Mouse (Mus musculus) neural tube, embryonic 12.5 days (tissue): Measurements from ENCODE around the gene Trappc6b. TPM values are rescaled to one million over a fixed set of nuclear protein-coding genes. Genes with fewer than 3 reads are reported as not detected.

Experiments
- ATAC-seq: fragments of 200-750 bp; cut with Nextera tagmentation; 2 replicates; pipeline ENCODE4 v1.8.0; 2017; ENCODE audit warnings: low read depth, mild to moderate bottlenecking, moderate TSS enrichment, moderate library complexity; ENCODE audit not compliant: low FRiP score
- H3K27ac ChIP-seq: fragments of 300-500 bp; sonication (generic); 2 replicates; pipeline ENCODE4 v1.5.1; 2016
- H3K27me3 ChIP-seq: fragments of 300-500 bp; sonication (generic); replicated peaks from 2 replicates; pipeline ENCODE4 v1.6.1; 2016; ENCODE audit warnings: mild to moderate bottlenecking
- H3K36me3 ChIP-seq: fragments of 300-500 bp; sonication (generic); 2 replicates; pipeline ENCODE4 v1.6.1; 2016; ENCODE audit warnings: mild to moderate bottlenecking
- H3K4me1 ChIP-seq: fragments of 300-500 bp; sonication (generic); 2 replicates; pipeline ENCODE4 v1.6.1; 2016
- H3K4me2 ChIP-seq: fragments of 300-500 bp; sonication (generic); replicated peaks from 2 replicates; pipeline ENCODE4 v1.6.1; 2016; ENCODE audit warnings: mild to moderate bottlenecking
- H3K4me3 ChIP-seq: fragments of 300-500 bp; sonication (generic); 2 replicates; pipeline ENCODE4 v1.5.1; 2016
- H3K9ac ChIP-seq: fragments of 300-500 bp; sonication (generic); 2 replicates; pipeline ENCODE4 v1.6.1; 2016; ENCODE audit warnings: mild to moderate bottlenecking
- H3K9me3 ChIP-seq: fragments of 300-500 bp; sonication (generic); 2 replicates; pipeline ENCODE4 v1.6.1; 2016; ENCODE audit warnings: mild to moderate bottlenecking
- WGBS: fragments of 180-500 bp; shearing (Covaris S2); methylation state at CpG from one replicate; pipeline ENCODE4 v1.1.7; 2016; 5-methylcytosine and 5-hydroxymethylcytosine counted together
- polyA plus RNA-seq: library from polyadenylated mRNA; unstranded; fragments of >200 nt; fragmentation: Nextera tagmentation; extraction: Ambion mirVana; gene quantifications from 2 replicates; pipeline ENCODE4 v1.2.1, GENCODE M21; 2016

The Trappc6b gene
- polyA plus RNA-seq, 1 experiment from 2014 or later: 121 TPM

GRCm38 (mm10) chr12:59053166-59053565 is 8.1 kb downstream of the Trappc6b start:
- peaks cover 25% of the 10 kb centered on the region; the same call in 1 of the 2 replicates for H3K36me3 ChIP-seq
- 94% methylated on average over 5 of the region's 5 CpGs for WGBS
- no peak overlapping the region for H3K4me2 ChIP-seq

DNA sequence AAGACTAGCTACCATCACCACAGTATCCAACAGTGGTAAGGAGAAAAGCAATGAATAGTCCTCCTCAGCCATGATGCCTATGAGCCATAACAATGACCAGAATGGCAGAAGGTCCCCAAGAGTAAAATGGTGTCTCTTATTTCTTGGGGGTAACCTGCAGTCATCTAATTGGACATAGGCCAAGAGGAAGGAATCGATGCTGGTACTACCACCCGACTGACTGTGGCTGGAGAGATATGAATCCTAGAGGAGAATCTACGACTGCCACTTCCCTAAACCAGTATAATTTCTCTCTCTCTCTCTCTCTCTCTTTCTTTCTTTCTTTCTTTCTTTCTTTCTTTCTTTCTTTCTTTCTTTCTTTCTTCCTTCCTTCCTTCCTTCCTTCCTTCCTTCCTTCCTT is 8.8 kb downstream of the Trappc6b start:
- H3K4me2 ChIP-seq: no peak overlapping the region
- no peaks in the 10 kb centered on the region for H3K4me1 ChIP-seq
- H3K36me3 ChIP-seq: peaks cover 30% of the 10 kb centered on the region; the same call in 1 of the 2 replicates
- no peak overlapping the region for H3K27ac ChIP-seq
- no peaks in the 10 kb centered on the region for H3K9me3 ChIP-seq
- WGBS: 99% methylated on average over 3 of the region's 3 CpGs
- no peaks in the 10 kb centered on the region for H3K27me3 ChIP-seq
- H3K4me3 ChIP-seq: no peak overlapping the region
- no peak overlapping the region for H3K9ac ChIP-seq
- no peak for ATAC-seq

More at GRCm38 (mm10) chr12:59053166-59053565, 8.1 kb downstream of the Trappc6b start:
- H3K27me3 ChIP-seq: no peaks in the 10 kb centered on the region
- no peak overlapping the region for H3K9ac ChIP-seq
- no peak overlapping the region for H3K4me3 ChIP-seq
- no peaks in the 10 kb centered on the region for H3K9me3 ChIP-seq
- no peaks in the 10 kb centered on the region for H3K4me1 ChIP-seq
- no peak for ATAC-seq
- no peak overlapping the region for H3K27ac ChIP-seq

GRCm38 (mm10) chr12:59040851-59041250 is 20.4 kb downstream of the Trappc6b start:
- no peaks in the 10 kb centered on the region for H3K9me3 ChIP-seq
- 37% methylated on average over 7 of the region's 7 CpGs for WGBS
- no peak overlapping the region for H3K4me3 ChIP-seq
- no peak overlapping the region for H3K4me2 ChIP-seq
- no peaks in the 10 kb centered on the region for H3K27me3 ChIP-seq
- 0 out of 2 replicates have a peak, but pooled peaks have one; percentile 39 for ATAC-seq
- no peaks in the 10 kb centered on the region for H3K4me1 ChIP-seq
- no peak overlapping the region for H3K9ac ChIP-seq
- peaks cover 36% of the 10 kb centered on the region for H3K36me3 ChIP-seq
- H3K27ac ChIP-seq: no peak overlapping the region

DNA sequence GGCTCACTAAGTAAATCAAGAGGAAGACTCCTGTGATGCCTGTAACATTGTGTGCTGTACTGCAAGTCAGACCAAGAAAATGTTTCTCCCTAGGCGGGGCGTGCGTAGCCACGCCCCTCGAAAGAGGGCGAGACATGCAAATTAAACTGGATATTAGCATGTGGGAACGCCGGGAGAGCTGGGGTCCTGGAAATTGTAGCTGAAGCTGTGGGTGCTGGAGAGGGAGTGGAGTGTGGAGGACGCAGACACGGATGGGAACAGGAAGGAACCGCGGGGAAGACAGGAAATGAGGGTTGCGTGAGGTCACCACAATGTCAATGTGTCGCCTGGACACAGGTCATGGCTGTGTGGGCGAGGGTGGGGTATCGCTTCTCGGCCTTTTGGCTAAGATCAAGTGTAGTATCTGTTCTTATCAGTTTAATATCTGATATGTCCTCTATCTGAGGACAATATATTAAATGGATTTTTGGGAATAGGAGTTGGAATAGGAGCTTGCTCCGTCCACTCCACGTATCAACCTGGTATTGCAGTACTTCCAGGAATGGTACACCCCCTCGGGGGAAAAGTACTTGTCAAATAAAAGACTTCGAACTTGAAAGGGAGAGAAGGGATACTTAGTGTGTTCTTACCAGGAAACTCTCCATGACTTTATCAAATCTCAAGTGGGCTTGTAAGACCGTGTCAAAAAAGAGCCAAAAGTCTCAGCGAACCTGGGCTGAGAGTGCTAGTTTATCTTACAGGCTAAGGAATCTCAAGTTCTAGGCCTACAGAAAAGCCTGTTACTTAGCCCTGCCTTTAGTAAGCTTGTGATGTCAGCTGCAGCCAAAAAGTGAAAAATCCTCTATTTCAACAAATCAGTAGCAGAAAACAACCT is 21.1 kb downstream of the Trappc6b start:
- Histone ChIP-seq H3K4me3 (peak overlapping the region; percentile 11; the same call in 1 of the 2 replicates), H3K4me1 (no peaks in the 10 kb centered on the region), H3K36me3 (peaks cover 31% of the 10 kb centered on the region), H3K27ac (no peak overlapping the region), H3K9ac (no peak overlapping the region), H3K27me3 (no peaks in the 10 kb centered on the region), H3K4me2 (peak overlapping the region; percentile 43), H3K9me3 (no peaks in the 10 kb centered on the region)
- 3% methylated on average over 23 of the region's 23 CpGs for WGBS
- ATAC-seq: peak; percentile 87

DNA sequence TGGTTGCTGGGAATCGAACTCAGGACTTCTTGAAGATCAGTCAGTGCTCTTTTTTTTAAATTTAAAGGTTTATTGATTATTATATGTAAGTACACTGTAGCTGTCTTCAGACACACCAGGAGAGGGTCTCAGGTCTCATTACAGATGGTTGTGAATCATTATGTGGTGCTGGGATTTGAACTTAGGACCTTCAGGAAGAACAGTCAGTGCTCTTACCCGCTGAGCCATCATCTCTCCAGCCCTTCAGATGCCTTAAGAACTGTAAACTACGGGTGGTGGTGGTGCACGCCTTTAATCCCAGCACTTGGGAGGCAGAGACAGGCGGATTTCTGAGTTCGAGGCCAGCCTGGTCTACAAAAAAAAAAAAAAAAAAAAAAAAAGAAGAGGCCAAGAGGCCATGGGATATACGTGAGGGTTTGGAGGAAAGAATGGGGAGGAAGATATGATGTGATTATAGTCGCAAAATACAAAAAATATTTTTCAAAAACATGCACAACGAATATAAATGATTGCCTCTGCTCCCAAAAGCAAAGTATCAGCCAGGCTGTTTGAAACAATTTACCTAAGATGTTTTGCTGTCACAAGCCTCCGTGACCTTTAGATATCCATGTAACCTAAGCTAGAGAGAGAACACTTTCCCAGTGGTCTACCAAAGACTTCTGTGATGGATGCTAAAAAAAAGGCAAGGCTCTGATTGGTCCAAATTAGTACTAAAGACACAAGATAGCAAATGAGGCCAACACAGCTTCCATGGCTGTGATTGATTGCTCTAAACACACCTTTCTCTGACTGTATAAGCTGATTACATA is 21.9 kb downstream of the Trappc6b start:
- Histone ChIP-seq H3K4me3 (no peak overlapping the region), H3K9ac (no peak overlapping the region), H3K27me3 (no peaks in the 10 kb centered on the region), H3K36me3 (peaks cover 23% of the 10 kb centered on the region), H3K27ac (no peak overlapping the region), H3K9me3 (no peaks in the 10 kb centered on the region), H3K4me2 (peak overlapping the region; percentile 43), H3K4me1 (no peaks in the 10 kb centered on the region)
- ATAC-seq: peak; percentile 68; the same call in 1 of the 2 replicates
- WGBS: 65% methylated on average over 10 of the region's 10 CpGs

GRCm38 (mm10) chr12:59032101-59032500 is 29.2 kb downstream of the Trappc6b start:
- H3K27ac ChIP-seq: no peak overlapping the region
- peaks cover 5% of the 10 kb centered on the region for H3K36me3 ChIP-seq
- 72% methylated on average over 5 of the region's 5 CpGs for WGBS
- no peaks in the 10 kb centered on the region for H3K4me1 ChIP-seq
- no peak overlapping the region for H3K4me3 ChIP-seq
- no peak overlapping the region for H3K4me2 ChIP-seq
- no peaks in the 10 kb centered on the region for H3K9me3 ChIP-seq
- no peak overlapping the region for H3K9ac ChIP-seq
- no peaks in the 10 kb centered on the region for H3K27me3 ChIP-seq
- no peak for ATAC-seq

DNA sequence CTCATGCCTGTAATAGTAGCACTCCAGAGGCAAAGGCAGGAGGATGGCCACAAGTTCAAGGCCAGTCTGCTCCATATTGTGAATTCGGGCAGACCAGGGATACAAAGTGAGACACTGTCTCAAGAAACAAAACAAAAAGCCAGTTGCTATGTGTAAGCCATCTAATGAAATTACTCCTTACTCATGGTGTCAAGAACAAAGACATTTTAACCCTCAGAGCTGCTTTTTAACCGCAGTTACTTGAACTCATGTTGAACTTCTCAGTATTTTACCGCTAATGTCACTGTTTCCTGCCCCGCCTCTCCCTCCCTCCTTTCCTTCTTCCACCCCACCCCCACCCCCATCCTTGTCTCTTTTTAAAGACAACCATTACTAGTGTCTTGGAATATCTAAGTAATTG is 40.0 kb downstream of the Trappc6b start:
- no peak overlapping the region for H3K27ac ChIP-seq
- WGBS: 91% methylated on average over 4 of the region's 4 CpGs
- H3K9me3 ChIP-seq: no peaks in the 10 kb centered on the region
- no peak overlapping the region for H3K4me3 ChIP-seq
- no peak overlapping the region for H3K9ac ChIP-seq
- H3K4me1 ChIP-seq: no peaks in the 10 kb centered on the region
- H3K36me3 ChIP-seq: peaks cover 40% of the 10 kb centered on the region
- no peaks in the 10 kb centered on the region for H3K27me3 ChIP-seq
- no peak for ATAC-seq
- H3K4me2 ChIP-seq: no peak overlapping the region

GRCm38 (mm10) chr12:59019891-59020290 is 41.4 kb downstream of the Trappc6b start:
- peaks cover 35% of the 10 kb centered on the region for H3K36me3 ChIP-seq
- H3K27ac ChIP-seq: no peak overlapping the region
- H3K4me1 ChIP-seq: no peaks in the 10 kb centered on the region
- 92% methylated on average over 2 of the region's 2 CpGs for WGBS
- H3K27me3 ChIP-seq: no peaks in the 10 kb centered on the region
- H3K9me3 ChIP-seq: no peaks in the 10 kb centered on the region
- ATAC-seq: no peak
- no peak overlapping the region for H3K9ac ChIP-seq
- H3K4me2 ChIP-seq: no peak overlapping the region
- no peak overlapping the region for H3K4me3 ChIP-seq

- Histone ChIP-seq H3K36me3 (peaks cover 35% of the 10 kb centered on the region), H3K9ac (no peak overlapping the region), H3K27ac (no peak overlapping the region), H3K4me1 (no peaks in the 10 kb centered on the region), H3K9me3 (no peaks in the 10 kb centered on the region), H3K4me3 (no peak overlapping the region), H3K27me3 (no peaks in the 10 kb centered on the region), H3K4me2 (no peak overlapping the region)
- 92% methylated on average over 8 of the region's 8 CpGs for WGBS
- ATAC-seq: no peak
These were observed 43.3 kb downstream of the Trappc6b start for GRCm38 (mm10) chr12:59017970-59018369.

DNA sequence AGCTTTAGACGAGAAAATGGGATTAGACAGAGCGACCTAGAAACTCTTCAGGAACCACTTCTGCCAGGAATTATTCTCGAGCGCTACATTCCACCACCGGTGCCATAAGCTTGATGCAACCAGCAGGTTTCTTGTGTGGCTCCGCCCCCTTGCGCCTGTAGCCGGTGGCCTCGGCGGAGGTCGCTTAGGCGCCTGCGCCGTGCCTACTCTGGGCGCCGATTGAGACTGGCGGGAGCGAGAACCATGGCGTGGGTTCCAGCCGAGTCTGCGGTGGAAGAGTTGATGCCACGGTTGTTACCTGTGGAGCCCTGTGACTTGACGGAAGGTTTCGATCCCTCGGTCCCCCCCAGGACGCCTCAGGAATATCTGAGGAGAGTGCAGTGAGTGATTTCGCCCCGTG is 48.0 kb downstream of the Trappc6b start, which contains the start of gene Gemin2:
Gene Gemin2, plus strand, starts transcription at position 160 of the 400 bp plus-strand sequence.
- Histone ChIP-seq H3K4me3 (peak within 1 kb of the TSS; percentile 70), H3K27ac (no peak within 1 kb of the TSS), H3K4me2 (peak within 1 kb of the TSS; percentile 81), H3K27me3 (no peaks in the 10 kb centered on the region), H3K9ac (peak within 1 kb of the TSS; percentile 71), H3K4me1 (peaks cover 14% of the 10 kb centered on the region), H3K36me3 (peaks cover 7% of the 10 kb centered on the region), H3K9me3 (no peaks in the 10 kb centered on the region)
- peak; percentile 59 for ATAC-seq
- under 1% methylated on average over 28 of the region's 28 CpGs for WGBS

GRCm38 (mm10) chr12:59012710-59013091 is 48.6 kb downstream of the Trappc6b start:
- peaks cover 14% of the 10 kb centered on the region for H3K4me1 ChIP-seq
- H3K9ac ChIP-seq: peak overlapping the region; percentile 71; the same call in 1 of the 2 replicates
- H3K36me3 ChIP-seq: peaks cover 3% of the 10 kb centered on the region; the same call in 1 of the 2 replicates
- peak overlapping the region; percentile 70 for H3K4me3 ChIP-seq
- H3K9me3 ChIP-seq: no peaks in the 10 kb centered on the region
- 5% methylated on average over 7 of the region's 7 CpGs for WGBS
- no peak overlapping the region for H3K27ac ChIP-seq
- H3K27me3 ChIP-seq: no peaks in the 10 kb centered on the region
- ATAC-seq: no peak
- peak overlapping the region; percentile 81 for H3K4me2 ChIP-seq
